Mouse (Mus musculus): Measurements from ENCODE around the gene Nrip1.

DNA sequence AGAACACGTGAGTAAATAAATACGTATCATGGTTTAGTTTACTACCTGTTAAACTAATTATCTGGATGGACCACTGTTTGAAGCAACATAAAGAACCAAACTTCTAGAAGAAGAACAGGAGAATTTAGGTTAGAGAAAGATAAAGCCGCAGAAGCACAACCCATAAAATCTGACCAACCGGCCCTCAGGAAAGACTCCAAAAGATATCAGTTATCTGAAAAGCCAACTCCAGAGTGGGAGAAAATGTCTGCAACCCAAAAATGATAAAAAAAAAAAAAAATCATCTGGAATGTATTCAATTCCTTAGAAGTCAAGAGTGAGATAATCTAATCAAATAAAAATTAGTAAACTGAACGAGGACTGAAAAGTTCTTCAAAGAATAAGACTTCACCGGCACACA, 37.7 kb downstream of the Nrip1 start:
- TF ChIP-seq USF1 (IDR thresholded peaks at IDR 0.05; ENCODE audit: low read depth, low read length) (no peak), JUN (IDR thresholded peaks at IDR 0.05; ENCODE audit: insufficient read depth, low read depth, low read length) (no peak), ELF1 (IDR thresholded peaks at IDR 0.05; ENCODE audit: low read depth, low read length) (no peak)

Measured in CH12.LX (cell line).